Mouse (Mus musculus): ENCODE measurements around the gene Trp53i13. TPM values are rescaled to one million over a fixed set of nuclear protein-coding genes. Genes with fewer than 3 reads are reported as not detected.

The Trp53i13 gene
- total RNA-seq, 2 experiments from 2014 or later: 2.0 to 8.2 TPM

DNA sequence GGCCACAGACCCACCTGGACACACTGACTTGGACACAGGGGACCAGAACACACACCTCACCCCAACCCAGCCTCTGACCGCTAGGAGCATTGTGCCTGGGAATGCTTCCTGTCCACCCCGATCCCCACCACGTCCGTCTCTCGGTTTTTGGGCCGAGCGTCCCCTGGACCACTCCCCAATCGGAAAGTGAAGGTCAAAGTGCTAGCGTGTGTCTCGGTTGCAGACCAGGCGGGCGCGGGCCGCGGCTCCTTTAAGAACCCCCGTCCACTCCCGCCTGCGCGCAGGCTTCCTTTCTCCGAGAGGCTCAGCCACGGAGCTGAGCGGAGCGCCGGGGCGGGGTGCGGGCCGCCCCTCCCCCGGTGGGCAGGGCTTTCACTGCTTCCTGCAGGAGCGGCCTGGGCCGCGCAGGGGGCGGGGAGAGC, 22.9 kb downstream of the Trp53i13 start:
- ATAC-seq (replicated peaks; ENCODE audit: poor library complexity): peak; percentile 63

DNA sequence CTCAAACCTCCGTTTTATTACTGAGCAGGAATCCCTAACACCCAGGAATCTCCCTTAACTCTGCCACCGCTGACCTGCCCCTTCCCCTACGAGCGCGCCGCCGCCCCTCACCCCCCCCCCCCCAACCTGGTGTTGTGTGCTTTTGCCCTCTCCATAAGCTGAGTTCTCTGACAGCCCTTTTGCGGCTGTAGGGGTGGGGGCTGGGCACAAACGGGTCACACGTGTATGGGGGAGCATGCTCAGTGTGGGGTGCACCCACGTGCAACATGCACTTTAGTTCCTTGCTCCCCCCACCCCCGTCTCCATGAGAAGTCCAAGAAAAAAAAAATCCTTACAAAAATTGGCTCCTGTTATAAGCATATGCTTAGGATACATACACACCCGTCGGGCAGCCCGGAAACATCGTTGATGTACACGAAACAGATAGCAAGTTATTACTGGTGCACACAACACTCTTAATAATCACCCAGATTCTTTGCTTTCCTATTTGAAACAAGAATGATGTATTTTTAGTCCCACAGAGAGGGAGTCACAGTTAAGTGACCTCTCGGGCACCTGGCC, 23.4 kb downstream of the Trp53i13 start:
- ATAC-seq (replicated peaks; ENCODE audit: poor library complexity): no peak; the same call in 1 of the 2 replicates

DNA sequence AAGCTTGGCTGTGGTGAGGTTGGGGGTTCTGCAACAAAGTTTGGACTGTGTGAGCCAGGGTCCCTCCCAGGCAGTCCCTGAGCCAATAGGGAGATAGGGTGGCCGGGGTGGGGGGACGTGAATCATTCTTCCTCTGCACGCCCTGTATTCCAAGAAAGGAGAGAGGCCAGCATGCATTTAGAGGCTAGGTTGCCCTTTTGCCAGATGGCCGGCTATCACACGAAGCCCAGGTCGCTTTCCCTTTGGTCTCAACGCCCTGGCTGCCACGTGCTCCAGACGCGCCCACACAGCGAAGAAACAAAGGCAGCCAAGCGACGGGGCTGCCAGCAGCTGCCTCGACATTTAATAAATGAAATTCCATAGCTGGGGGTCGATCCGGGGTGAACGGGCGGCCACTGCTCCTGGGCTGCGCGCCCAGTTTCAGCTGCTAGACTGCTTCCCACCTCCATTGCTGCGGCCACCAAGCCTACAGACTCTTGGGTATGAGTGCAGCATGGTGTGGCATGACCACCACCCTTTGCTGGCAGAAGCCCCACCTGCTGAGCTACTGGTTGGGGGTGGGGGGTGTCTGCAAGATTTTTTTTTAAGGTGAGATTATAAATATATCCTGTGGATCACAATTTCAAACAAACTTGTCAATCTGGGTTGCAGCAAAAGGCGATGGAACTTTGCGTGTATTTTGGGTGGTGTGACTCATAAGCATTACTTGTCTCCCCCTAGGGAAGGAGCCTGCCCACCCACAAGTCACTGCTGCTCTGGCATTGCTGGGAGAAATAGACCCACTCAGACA, 24.1 kb downstream of the Trp53i13 start:
- ATAC-seq (replicated peaks; ENCODE audit: poor library complexity): peak; percentile 15

DNA sequence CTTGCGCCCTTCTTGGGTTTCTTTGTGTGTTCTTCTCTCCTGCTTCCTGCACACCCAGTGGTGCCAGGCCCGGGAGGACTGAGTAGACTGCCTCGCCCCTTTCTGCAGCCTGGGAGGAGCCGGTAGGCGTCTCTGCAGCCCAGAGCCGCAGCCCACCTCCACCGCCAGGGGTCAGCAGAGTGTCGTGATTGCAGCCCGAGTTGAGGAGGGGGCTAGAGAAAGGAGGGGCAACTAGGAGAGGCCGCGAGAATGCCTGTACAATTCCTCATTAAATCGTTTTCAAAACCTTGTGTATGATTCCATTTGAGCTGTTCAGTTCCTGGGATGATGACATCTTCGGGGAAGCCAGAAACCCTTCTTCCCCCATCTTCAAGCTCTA, 24.7 kb downstream of the Trp53i13 start:
- peak; percentile 72 for ATAC-seq (replicated peaks; ENCODE audit: poor library complexity)

DNA sequence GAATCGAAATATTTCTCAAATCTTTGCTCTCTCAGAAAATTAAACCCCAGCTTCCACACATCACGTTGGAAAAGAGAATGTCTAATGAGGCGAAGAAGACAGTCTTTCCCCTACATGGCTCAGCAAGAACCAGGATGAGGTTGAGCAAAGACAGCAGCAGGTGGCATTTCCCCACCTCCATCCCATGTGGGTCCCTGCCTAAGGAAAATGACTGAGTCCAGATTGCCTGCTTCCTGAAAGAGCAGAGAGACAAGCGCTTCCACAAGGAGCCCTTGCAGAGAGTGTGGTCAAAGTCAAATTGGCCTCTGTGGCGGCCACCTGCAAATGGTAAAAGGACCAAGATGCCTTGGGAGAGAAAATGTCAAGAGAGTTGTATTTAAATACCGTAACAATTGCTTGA, 25.3 kb downstream of the Trp53i13 start:
- ATAC-seq (replicated peaks; ENCODE audit: poor library complexity): no peak

DNA sequence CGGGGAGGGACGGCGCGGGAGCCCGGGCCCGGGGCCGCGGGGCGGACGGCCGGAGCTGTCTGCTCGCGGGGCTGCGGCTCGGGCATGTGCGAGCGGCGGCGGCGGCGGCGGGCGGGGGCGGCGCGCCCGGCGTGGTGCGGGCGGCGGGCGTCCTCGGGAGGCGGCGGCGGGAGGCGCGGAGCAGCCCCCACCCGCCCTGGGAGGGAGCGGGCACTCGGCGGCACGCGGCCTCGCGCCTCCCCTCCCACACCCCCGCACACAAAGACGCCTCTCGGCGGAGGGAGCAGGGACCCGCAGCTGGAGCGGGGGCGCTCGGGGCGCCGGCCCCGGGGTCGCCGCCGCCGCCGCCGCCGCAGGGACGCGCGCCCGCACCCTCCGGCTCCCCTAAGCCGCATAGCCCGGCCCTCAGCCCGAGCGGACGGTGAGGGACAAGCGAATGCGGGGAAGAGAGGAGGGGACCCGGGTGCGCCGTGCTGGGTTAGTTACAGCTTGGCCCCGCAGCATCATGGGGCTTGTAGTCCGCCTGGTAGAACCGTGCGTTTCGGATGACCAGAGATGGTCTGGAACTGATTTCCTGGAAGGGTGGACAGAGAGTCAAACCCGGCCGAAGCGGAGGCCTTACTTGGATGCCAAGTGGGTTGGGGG, 26.1 kb downstream of the Trp53i13 start, which contains the start of gene Ankrd13b:
TSS of gene Ankrd13b (minus strand) at position 88 of the 645 bp plus-strand sequence.
- ATAC-seq (replicated peaks; ENCODE audit: poor library complexity): no peak

DNA sequence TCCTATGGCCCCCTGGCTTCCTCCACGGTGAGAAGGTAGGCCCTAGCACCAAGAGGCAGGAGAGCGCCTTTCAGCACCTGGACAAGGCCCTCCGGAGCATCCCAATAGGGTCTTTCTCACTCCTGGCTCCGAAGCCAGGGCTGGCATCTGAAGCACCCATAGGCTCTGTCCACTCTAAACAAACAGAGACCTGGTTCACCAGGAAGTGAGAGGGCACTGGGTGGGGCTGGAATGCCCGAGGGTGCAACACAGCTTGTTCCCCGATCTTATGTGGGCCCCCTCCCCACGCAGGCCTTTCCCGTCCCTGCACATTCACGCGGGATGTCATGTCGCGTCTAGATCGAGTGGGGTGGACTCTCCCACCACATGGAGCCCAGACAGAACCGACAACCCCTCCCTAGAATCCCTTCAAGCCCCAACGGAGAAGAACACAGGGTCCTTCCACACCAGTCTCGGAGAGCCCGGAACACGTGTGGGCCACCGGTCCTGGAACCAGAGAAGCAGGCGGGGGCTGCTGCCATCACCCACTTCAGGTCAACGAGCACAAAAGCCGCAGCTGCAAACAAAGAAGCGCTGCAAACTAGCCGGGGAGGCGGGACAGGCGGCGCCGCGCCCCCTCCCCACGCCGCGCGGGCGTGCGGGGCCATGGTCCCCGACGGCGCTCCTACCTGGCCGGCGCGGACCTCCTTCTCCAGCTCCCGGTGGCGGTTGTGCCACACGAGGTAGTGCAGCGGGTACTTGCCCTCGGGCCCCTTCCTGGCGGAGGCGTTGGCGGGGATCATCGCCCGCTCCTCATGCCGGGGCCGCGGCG, 26.8 kb downstream of the Trp53i13 start:
- no peak for ATAC-seq (replicated peaks; ENCODE audit: poor library complexity)

DNA sequence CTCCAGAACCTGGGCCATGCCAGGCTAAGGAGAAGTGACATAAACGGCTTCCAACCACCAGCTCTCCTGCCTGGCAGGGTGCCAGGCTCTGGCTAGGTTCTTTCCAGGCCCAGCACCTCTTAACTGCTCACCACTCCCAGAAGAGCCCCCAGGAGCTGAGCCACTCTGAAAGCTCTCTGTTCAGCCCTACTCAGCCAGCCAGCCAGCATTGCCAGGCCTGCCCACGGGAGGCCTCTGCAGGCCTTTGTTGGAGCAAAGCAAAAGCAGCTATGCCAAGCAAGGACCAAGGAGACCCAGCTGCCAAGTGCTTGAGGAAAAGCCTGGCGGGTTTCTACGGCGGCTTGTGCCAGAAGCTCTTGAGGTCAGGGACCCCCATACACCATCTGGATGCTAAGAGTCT, 29.0 kb downstream of the Trp53i13 start:
- no peak for ATAC-seq (replicated peaks; ENCODE audit: poor library complexity)

DNA sequence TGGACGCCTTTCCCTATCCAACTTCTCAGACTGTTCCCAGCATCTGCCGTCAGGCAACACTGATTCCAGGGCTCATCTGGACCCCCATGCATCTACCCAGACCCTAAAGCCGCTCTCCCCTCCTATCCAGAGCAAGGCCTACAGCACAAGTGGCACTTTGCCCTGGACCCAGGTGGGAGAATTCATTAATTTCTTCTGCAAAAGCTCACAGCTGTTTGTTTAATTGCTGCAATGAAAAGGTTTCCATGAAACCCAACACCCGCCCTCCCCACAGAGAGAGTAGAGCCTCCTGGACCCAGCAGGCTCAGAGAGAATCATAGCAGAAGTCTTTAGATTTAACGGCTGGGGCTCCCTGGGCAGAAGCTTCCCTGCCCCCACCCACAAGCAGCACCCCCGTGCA, 30.6 kb downstream of the Trp53i13 start:
- no peak for ATAC-seq (replicated peaks; ENCODE audit: poor library complexity)

DNA sequence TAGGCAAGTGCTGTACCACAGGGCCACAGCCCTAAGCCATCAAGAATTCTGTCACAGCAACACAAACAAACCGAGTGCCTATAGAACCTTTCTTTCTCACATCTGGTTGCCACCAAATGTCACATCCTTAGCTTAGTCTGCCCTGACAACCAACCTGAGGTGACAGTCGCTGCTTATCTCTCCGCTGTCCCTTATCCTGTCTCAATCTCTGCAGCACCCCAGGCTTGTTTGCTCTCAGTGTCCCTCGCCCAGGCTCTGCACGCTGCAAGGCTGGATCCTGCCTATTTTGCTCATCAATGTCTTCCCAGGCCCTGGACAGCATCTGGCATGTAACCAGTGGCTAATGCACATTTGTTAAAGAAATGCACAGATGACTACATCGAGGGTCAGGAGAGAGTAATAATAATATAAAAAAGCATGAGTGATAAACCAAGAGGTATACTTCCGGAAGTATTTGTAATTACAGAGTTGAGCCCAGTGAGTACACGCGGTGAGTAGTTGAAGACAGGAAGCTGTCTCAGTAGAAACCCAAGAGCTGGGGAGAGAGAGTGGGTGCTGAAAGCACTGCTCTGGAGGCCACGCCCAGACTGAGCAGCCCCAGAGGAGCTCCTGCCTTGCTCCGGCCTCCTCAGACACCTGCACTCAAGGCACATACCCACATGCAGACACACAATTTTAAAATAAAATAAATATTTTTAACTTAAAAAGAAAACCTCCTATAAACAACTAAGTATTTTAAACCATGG, 32.1 kb downstream of the Trp53i13 start:
- peak; percentile 64 for ATAC-seq (replicated peaks; ENCODE audit: poor library complexity)

DNA sequence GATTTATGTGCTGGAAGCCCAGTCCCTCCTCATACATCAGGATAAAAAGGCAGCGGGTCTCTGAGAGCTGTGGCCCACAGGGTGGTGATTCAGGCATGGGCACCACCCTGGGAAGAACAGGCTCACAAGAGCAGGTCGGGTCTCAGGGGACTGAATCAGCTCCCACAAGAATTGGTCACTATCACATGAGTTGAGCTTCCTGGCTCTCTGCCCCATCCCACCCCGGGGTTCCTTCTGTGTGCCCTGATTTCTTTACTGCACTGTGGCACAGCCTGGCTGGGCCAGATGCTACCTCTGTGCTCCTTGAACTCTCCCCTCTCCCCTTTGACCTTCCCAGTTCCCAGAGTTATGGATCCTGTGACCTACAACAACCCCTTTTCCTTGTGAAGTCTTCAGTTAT, 32.7 kb downstream of the Trp53i13 start:
- no peak for ATAC-seq (replicated peaks; ENCODE audit: poor library complexity)

DNA sequence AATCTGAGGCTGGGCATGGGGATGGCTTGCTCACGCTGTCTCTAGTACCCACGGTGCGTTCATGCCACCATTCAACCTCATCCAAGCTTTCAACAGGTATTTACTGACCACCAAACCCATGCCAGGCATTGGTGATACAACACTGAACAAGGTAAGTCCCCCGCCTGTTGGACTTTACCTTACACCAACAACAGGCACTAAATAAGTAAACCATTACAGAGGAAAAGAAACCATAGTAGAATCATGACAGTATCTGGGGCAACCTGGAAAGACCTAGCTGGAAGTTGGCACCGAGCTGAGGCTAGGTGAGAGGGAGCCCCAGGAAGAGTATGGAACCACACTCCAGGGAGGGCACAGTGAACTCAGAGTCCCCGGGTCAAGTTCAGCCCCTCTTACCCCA, 38.9 kb downstream of the Trp53i13 start:
- no peak for ATAC-seq (replicated peaks; ENCODE audit: poor library complexity)

DNA sequence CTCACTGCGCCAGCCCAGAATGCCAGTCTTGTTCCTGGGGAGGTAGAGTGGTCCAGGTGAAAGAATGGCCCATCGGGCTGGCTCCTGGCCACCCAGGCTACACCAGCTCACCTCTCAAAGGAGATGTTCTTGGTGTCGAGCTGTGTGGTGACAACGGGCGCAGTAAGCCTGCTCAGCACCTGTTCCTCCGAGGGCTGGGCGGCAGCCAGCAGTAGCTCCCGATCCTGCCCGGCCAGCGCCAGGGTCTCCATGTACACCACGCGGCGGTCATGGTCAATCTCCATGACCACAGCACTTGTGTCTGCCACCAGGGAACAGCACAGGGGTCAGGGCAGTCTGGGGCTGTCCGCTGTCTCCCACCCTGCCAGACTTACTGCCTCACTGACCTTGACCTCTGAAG, 39.6 kb downstream of the Trp53i13 start:
- ATAC-seq (replicated peaks; ENCODE audit: poor library complexity): no peak

DNA sequence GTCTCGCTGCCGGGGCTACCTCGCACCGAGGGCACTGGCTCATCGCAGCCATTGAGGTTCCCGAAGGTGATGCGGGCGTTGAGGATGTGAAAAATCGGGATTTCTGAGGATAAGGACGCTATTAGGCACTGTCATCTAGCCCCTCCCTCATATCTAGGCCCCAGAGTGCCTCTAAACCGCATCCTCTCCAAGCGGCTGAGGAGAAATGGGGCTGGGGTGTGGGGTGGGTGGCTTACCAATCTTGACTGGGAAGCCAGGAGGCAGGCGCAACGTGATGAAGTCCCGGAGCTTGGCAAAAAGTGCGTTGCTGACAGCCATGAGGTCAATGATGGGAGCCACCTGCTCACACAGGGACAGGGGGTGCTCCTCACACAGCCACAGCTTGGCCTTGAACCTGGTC, 43.0 kb downstream of the Trp53i13 start:
- no peak for ATAC-seq (replicated peaks; ENCODE audit: poor library complexity)

DNA sequence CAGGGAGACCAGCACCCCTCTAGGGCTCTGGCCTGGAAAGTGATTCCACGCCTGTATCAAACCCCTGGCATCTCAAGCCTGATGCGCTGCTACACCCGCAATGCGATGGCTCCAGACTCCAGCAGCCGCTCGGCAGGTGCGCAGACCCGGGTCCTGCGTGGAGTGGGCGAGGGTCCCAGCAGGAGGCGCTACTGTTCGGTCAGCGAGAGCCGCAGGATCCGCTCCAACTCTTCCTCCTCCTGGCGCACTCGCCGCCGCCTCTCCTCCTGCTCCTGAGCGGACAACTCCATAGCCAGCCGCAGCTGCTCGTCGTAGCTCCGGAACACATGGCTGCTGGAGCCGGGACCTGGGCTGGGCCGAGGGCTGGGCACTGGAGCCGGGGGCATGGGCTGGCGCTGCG, 44.4 kb downstream of the Trp53i13 start:
- ATAC-seq (replicated peaks; ENCODE audit: poor library complexity): no peak

DNA sequence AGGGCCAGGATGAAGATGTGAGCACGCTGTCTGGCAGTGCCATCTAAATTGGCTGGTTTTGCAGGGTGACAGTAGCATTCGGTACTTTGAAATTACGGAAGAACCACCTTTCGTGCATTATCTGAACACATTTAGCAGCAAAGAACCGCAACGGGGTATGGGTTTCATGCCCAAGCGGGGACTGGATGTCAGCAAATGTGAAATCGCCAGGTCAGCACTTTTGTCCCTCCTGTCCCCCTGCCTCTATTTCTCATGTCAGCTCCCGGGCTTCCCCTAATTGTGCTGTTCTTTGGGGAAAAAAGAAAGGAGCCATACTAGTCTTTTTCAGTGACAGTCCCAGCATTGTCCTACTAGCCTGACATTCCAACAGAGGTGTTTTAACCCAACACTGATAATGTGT, 47.4 kb downstream of the Trp53i13 start:
- no peak for ATAC-seq (replicated peaks; ENCODE audit: poor library complexity)

DNA sequence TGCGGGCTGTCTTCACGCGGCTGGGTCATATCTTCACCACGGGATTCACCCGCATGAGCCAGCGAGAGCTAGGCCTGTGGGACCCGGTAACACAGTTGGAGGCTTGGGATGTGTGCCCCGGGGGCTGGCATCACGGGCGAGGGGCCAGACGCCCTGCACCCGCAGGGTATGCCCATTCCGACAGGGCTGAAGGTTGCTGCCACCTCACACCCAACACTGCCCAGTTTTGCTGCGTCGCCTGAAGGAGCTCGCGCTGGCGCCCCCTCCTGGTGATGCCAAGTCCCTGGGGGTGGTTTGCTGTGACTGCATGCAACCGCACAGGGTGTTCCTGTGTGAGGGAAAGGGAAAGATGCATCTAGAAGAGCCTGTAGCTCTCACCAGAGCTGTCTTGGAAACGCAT, 48.0 kb downstream of the Trp53i13 start:
- peak; percentile 83 for ATAC-seq (replicated peaks; ENCODE audit: poor library complexity)

DNA sequence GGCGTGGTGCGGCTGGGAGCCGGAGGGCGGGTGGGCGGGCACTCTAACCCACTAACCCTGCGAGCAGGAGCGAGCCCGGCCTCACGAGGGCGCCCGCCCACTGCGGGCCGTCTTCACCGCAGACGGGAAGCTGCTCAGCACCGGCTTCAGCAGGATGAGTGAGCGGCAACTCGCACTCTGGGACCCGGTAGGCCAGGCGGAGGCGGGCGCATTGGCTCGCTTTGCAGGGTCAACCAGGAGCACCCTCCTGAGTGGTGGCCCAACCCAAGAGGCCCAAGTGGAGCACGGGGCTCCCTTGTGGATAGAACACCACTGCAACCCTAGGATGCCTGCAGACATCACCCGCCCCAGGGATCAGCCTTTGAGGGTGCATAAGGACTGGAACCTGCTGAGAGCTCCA, 48.6 kb downstream of the Trp53i13 start:
- ATAC-seq (replicated peaks; ENCODE audit: poor library complexity): peak; percentile 79

DNA sequence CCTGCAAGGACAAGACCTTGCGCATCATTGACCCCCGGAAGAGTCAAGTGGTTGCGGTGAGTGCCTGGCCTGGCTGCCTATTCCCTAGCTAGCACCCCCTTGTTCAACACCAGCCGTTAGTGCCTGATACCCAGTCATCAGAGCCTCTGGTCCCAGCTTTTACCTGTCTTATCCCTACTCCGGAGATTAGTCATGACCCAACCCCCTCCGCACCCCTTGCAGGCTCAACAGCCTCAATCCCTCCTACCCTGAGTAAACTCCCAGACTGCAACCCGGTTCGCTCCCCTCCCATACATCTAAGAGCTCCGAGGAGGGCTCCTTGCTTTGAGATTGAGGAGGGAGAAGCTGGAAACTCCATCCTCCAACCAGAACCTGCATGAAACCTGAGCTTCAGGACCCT, 49.2 kb downstream of the Trp53i13 start:
- ATAC-seq (replicated peaks; ENCODE audit: poor library complexity): no peak

DNA sequence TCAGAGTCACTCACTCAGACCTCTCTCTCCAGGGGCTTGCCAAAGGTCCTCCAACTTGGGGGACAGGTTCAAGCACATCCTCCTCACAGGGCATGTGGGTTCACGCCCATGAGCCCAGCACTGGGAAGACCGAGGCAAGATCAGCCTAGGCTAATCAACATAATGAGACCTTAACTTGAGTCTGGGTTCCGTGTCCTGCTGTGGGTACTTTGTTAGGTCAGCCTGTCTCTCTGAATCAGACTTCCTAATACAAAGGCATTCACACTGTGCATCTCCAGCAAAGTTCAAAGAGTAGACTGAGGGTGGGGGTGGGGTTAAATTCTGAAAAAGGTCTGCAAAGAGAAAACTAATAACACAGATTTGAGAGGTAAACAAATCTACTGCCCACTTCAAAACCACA, 50.7 kb downstream of the Trp53i13 start:
- ATAC-seq (replicated peaks; ENCODE audit: poor library complexity): no peak

DNA sequence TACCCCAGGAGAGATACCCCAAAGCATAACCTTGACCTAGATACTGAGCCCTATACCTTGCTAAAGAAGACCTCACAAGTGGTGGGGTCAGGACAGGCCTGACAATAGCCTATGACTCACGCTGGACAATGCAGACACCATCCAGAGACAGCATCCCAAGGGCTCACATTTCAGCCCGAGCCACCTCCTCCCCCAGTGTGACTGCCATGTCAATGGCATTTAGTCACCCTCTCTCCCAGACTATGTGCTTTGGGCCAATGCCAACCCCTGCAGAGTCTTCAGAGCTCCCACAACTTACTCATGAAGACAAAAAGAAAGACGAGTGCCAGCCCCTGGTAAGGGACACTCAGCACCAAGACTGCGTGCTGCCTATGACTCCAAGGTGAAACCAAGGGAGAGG, 51.1 kb downstream of the Trp53i13 start:
- ATAC-seq (replicated peaks; ENCODE audit: poor library complexity): no peak
